Mouse (Mus musculus) forebrain, embryonic 13.5 days (tissue): ENCODE data around the gene Stim1. TPM values are rescaled to one million over a fixed set of nuclear protein-coding genes. Genes with fewer than 3 reads are reported as not detected.

Experiments used
- ATAC-seq: fragments of 200-750 bp; cut with Nextera tagmentation; 2 replicates; pipeline ENCODE4 v1.8.0; 2017
- H3K27ac ChIP-seq: fragments of 300-500 bp; sonication (generic); 2 replicates; pipeline ENCODE4 v1.5.1; 2015; ENCODE audit warnings: inconsistent platforms, mild to moderate bottlenecking, moderate library complexity
- H3K27me3 ChIP-seq: fragments of 300-500 bp; sonication (generic); 2 replicates; pipeline ENCODE4 v1.6.1; 2015; ENCODE audit warnings: mild to moderate bottlenecking, inconsistent platforms
- H3K36me3 ChIP-seq: fragments of 300-500 bp; sonication (generic); 2 replicates; pipeline ENCODE4 v1.6.1; 2015; ENCODE audit warnings: mild to moderate bottlenecking, inconsistent platforms; ENCODE audit not compliant: poor library complexity, severe bottlenecking
- H3K4me1 ChIP-seq: fragments of 300-500 bp; sonication (generic); 2 replicates; pipeline ENCODE4 v1.6.1; 2015; ENCODE audit warnings: inconsistent platforms
- H3K4me2 ChIP-seq: fragments of 300-500 bp; sonication (generic); 2 replicates; pipeline ENCODE4 v1.6.1; 2015; ENCODE audit warnings: inconsistent platforms, mild to moderate bottlenecking, moderate library complexity
- H3K4me3 ChIP-seq: fragments of 300-500 bp; sonication (generic); 2 replicates; pipeline ENCODE4 v1.5.1; 2015; ENCODE audit warnings: mild to moderate bottlenecking, inconsistent platforms
- H3K9ac ChIP-seq: fragments of 300-500 bp; sonication (generic); 2 replicates; pipeline ENCODE4 v1.6.1; 2015; ENCODE audit warnings: mild to moderate bottlenecking, inconsistent platforms
- H3K9me3 ChIP-seq: fragments of 300-500 bp; sonication (generic); replicated peaks from 2 replicates; pipeline ENCODE4 v1.6.1; 2016; ENCODE audit warnings: inconsistent platforms
- WGBS: fragments of 180-500 bp; shearing (Covaris S2); methylation state at CpG from one replicate; pipeline ENCODE4 v1.1.7; 2015; 5-methylcytosine and 5-hydroxymethylcytosine counted together
- polyA plus RNA-seq: library from polyadenylated mRNA; unstranded; fragments of >200 nt; fragmentation: Nextera tagmentation; extraction: Ambion mirVana; gene quantifications from 2 replicates; pipeline ENCODE4 v1.2.1, GENCODE M21; 2015

Gene Stim1
- 8.2 and 8.3 TPM in 2 replicates for polyA plus RNA-seq

DNA sequence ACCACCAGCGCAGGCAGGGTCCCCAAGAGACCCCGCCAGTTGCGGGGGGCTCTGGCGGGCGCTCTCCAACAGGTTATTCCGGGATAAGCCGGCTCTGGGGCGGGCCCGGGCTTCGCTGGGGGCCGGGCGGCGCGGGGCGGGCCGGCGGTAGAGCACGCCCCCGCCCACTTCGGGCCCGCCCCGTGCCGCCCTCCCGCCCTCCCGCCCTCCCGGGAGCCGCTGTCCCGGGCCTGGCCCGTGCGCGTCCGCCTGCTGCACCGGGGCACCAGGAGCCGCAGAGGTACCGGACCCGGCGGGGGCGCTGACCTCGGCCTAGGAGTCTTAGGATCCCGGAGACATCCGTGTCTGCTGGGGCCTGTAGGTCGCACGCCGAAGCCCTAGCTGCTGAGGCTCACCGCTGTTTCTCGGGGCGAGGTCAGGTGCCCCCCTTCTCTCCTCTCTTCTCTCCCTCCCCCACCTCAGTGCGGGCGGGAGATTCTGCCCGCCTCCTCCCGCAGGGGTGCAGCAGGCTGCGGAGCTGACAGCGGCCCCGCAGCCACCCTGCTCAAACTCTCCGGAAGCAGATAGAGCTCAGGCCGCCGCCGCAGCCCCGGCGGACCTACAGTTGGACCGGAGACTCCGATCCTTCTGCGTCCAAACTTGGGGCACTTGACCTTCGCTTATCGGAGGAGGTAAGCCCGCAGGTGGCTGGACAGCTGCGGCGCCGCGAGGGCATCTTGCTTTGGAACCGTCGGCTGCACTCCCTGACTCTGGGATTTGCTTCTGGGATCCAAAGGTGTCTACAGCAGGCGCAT is at the start of gene Stim1:
Gene Stim1, plus strand, starts transcription at position 206 of the 794 bp plus-strand sequence.
- H3K27me3 ChIP-seq: peaks cover 3% of the 10 kb centered on the region; the same call in 1 of the 2 replicates
- peak within 1 kb of the TSS; percentile 98 for H3K4me2 ChIP-seq
- peaks cover 8% of the 10 kb centered on the region for H3K4me1 ChIP-seq
- H3K27ac ChIP-seq: no peak within 1 kb of the TSS
- ATAC-seq: peak; percentile 87
- no peaks in the 10 kb centered on the region for H3K9me3 ChIP-seq
- H3K9ac ChIP-seq: peak within 1 kb of the TSS; percentile 78
- H3K4me3 ChIP-seq: peak within 1 kb of the TSS; percentile 77
- WGBS: under 1% methylated on average over 43 of the region's 73 CpGs
- no peaks in the 10 kb centered on the region for H3K36me3 ChIP-seq

DNA sequence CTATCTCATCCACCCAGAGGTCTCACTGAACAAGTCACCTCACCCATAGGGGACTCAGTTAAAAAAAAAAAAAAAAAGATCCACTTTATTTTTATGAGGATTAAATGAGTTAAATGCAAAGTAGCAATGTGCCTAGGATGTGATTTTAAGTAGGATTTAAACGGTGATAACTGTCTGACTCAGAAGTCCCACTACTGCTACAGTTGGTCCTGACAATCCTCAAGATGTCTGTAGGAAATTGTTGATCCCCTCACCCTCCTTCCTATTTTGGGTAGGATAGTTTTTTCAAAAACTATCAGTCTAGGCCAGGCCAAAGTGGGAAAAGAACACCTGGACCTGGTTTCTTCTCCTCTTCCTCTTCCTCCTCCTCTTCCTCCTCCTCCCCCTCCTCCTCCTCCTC is 45.7 kb upstream of the Stim1 start:
- H3K4me3 ChIP-seq: no peak overlapping the region; the same call in 1 of the 2 replicates
- WGBS: 66% methylated on average over 1 of the region's 1 CpGs
- no peaks in the 10 kb centered on the region for H3K9me3 ChIP-seq
- ATAC-seq: 0 out of 2 replicates have a peak, but pooled peaks have one; percentile 14
- no peak overlapping the region for H3K9ac ChIP-seq
- H3K27me3 ChIP-seq: no peaks in the 10 kb centered on the region
- peak overlapping the region; percentile 86 for H3K4me2 ChIP-seq
- H3K27ac ChIP-seq: no peak overlapping the region
- no peaks in the 10 kb centered on the region for H3K36me3 ChIP-seq
- peaks cover 4% of the 10 kb centered on the region; the same call in 1 of the 2 replicates for H3K4me1 ChIP-seq

DNA sequence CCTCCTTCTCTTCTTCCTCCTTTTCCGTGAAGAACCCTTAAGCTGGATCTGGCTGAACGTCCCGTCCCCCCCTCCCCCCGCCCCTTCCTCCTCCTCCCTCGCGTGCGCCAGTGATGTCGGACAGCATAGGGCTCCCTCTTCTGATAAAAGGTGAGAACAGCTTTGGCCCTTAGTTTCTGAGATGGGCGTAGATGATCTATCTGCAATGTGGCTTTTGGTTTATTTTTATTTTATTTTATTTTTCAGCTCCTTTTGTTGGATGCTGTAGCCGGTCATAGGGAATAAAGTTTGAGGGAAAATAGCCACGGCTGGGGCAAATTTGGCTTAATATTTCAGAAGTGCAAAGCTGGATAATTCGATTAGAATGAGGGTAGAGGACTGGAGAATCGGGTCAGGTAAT is 45.3 kb upstream of the Stim1 start:
- WGBS: under 1% methylated on average over 9 of the region's 13 CpGs
- Histone ChIP-seq H3K27me3 (no peaks in the 10 kb centered on the region), H3K4me2 (peak overlapping the region; percentile 86), H3K4me1 (peaks cover 4% of the 10 kb centered on the region; the same call in 1 of the 2 replicates), H3K36me3 (no peaks in the 10 kb centered on the region), H3K9me3 (no peaks in the 10 kb centered on the region), H3K27ac (no peak overlapping the region), H3K4me3 (peak overlapping the region; percentile 64), H3K9ac (peak overlapping the region; percentile 74; the same call in 1 of the 2 replicates)
- ATAC-seq: peak; percentile 77

DNA sequence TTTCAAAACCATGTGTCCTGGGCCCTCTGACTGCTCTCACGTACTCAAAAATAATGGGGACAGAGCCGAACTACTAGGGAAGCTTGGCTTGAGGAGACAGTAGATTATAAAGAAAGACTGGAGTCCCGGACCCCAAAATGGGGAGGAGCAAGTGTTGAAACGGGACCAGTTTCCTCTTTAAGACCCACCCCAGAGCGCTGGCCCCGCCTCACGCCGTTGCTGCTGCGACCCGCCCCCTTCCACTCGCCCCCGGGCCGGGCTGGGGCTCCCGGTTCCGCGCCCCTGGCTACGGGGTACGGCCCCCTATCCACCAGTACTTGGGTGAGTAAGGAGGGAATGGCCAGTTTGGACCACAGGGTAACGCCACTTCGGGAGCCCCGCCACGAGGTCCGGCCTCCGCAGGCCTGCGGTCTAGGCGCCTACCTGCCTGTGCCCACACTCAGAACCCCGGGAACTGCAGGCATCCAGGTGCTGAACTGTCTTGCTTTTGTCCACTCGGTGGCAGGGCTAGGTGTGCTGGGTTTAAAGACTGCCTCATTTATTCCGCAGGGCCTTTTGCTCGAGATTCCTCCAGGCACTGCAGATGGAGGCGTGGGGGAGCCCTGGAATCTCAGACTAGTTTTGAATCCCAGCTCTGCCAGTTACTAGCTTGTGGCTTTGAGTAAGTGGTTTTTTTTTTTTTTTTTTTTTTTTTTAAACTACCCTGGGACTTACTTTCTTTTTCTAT is 44.6 kb upstream of the Stim1 start:
- 2% methylated on average over 26 of the region's 31 CpGs for WGBS
- peak; percentile 90 for ATAC-seq
- Histone ChIP-seq H3K4me2 (peak overlapping the region; percentile 86), H3K27ac (no peak overlapping the region), H3K4me3 (peak overlapping the region; percentile 64), H3K9ac (peak overlapping the region; percentile 74), H3K9me3 (no peaks in the 10 kb centered on the region), H3K36me3 (0 out of 2 replicates have a peak, but pooled peaks cover 2% of the 10 kb centered on the region), H3K27me3 (no peaks in the 10 kb centered on the region), H3K4me1 (peaks cover 4% of the 10 kb centered on the region; the same call in 1 of the 2 replicates)

DNA sequence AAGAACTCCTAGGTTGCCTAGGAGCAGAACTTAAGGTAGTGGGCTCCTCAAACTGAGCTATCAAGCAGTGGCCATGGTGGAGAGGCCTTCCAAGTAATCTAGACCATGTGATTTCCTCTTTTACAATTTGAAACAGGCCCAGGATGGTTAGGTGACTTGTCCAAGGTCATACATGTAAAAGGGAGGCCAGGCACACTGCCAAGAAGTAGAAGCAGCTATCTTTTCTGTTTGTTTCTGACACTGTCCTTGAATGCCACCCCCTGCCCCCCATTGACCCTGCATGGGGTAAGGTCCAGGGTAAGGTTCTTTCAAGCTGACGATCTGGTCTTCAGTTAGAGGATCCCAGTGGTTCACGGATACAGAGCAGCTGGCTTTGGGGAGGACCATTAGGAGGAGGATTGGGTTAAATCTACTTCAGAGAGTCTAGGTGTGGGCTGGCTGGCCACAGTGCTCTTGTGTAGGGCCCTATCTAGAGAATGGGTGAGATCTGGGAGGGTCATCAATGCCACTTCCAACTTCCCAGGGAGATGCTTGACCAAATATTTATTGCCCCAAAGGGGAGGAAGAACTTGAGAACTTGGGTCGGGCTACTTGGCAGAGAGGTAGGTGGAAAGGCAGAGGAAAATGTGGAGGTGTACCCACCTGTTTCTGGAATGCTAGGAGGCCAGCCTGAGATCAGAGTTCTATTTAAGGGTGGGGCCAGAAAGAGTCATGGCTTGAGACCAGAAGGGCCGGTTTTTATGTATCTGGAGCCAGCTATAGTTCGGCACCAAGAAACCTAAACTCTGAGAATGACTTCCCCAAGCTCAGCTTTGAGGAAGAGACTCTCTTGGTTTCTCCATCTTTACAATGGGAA is 43.5 kb upstream of the Stim1 start:
- Histone ChIP-seq H3K4me3 (no peak overlapping the region), H3K27me3 (no peaks in the 10 kb centered on the region), H3K4me1 (peaks cover 4% of the 10 kb centered on the region; the same call in 1 of the 2 replicates), H3K9me3 (no peaks in the 10 kb centered on the region), H3K9ac (no peak overlapping the region), H3K27ac (no peak overlapping the region), H3K36me3 (0 out of 2 replicates have a peak, but pooled peaks cover 7% of the 10 kb centered on the region), H3K4me2 (no peak overlapping the region)
- no peak for ATAC-seq
- 94% methylated on average over 5 of the region's 5 CpGs for WGBS

DNA sequence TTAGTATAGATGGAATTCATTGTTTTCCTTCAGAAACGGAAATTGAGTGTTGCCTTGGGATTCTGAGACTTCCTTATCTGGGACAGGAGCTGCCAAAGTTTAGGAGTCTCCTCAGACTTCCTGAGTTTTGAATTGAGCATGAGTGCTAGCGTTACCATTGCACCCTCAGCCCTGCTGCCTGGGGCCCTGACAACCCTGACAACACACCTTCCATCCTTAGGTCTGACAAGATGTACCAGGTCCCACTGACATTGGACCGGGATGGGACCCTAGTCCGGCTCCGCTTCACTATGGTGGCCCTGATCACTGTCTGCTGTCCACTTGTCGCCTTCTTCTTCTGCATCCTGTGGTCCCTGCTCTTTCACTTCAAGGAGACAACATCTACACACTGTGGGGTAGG is 41.6 kb upstream of the Stim1 start:
- no peaks in the 10 kb centered on the region for H3K9me3 ChIP-seq
- H3K27me3 ChIP-seq: no peaks in the 10 kb centered on the region
- no peak overlapping the region for H3K4me2 ChIP-seq
- H3K9ac ChIP-seq: no peak overlapping the region
- H3K27ac ChIP-seq: no peak overlapping the region
- H3K36me3 ChIP-seq: peaks cover 17% of the 10 kb centered on the region; the same call in 1 of the 2 replicates
- WGBS: 93% methylated on average over 6 of the region's 6 CpGs
- H3K4me1 ChIP-seq: peaks cover 4% of the 10 kb centered on the region; the same call in 1 of the 2 replicates
- no peak for ATAC-seq
- no peak overlapping the region for H3K4me3 ChIP-seq

DNA sequence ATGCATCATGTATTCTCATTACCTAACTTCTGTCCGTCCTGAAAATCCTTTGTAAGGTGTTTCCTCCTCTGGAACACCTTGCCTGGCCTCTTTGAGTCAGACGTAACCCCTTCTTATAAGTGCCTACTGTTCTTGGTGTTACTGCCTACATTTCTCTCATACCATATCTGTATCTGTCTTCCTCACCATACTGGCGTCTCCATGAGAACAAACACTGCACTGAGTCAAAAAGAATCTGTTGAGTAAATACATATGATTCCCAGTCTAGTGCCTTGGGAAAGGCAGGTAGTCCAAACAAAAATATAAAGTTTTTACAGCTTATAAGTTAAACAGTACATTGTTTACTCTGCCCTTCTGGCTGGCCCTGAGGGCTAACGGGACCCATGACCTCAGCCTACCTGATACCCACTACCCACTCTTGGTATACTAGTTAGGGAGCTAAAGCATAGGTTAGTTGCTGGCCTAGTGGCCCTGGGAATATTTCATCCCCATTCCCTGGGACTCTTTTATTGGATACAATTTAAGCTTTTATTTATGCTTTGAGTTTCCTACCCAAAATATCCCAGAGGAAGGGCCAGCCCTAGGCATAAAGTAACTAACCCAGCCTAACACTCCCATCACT is 39.4 kb upstream of the Stim1 start:
- no peak for ATAC-seq
- 95% methylated on average over 4 of the region's 4 CpGs for WGBS
- no peak overlapping the region for H3K27ac ChIP-seq
- no peaks in the 10 kb centered on the region for H3K27me3 ChIP-seq
- H3K4me3 ChIP-seq: no peak overlapping the region
- H3K4me2 ChIP-seq: no peak overlapping the region
- H3K9me3 ChIP-seq: no peaks in the 10 kb centered on the region
- H3K36me3 ChIP-seq: peaks cover 21% of the 10 kb centered on the region; the same call in 1 of the 2 replicates
- H3K9ac ChIP-seq: no peak overlapping the region
- peaks cover 1% of the 10 kb centered on the region; the same call in 1 of the 2 replicates for H3K4me1 ChIP-seq

DNA sequence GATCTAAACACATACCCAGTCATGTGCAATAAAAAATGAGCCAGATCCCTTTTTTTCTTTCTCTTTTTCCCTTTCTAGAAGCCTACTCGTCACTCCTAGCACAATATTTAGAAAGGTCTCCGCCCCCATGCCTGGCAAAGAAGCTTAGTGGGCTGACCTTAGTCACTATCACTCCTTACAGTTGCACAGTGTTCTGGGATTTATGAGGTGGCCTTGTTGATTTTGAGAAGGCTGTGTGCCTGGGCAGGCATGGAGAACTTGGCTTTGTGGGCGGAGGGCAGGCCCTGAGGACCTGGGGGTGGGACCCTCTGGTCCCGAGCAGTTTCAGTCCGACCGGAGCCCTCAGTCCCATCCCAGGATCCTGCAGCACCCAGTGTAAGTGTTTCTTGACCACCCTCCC is 37.8 kb upstream of the Stim1 start:
- peaks cover 22% of the 10 kb centered on the region; the same call in 1 of the 2 replicates for H3K36me3 ChIP-seq
- no peaks in the 10 kb centered on the region for H3K27me3 ChIP-seq
- no peak overlapping the region for H3K4me3 ChIP-seq
- no peak overlapping the region for H3K27ac ChIP-seq
- H3K9me3 ChIP-seq: no peaks in the 10 kb centered on the region
- no peak overlapping the region for H3K4me2 ChIP-seq
- 91% methylated on average over 6 of the region's 6 CpGs for WGBS
- no peak for ATAC-seq
- no peak overlapping the region for H3K9ac ChIP-seq
- H3K4me1 ChIP-seq: no peaks in the 10 kb centered on the region

DNA sequence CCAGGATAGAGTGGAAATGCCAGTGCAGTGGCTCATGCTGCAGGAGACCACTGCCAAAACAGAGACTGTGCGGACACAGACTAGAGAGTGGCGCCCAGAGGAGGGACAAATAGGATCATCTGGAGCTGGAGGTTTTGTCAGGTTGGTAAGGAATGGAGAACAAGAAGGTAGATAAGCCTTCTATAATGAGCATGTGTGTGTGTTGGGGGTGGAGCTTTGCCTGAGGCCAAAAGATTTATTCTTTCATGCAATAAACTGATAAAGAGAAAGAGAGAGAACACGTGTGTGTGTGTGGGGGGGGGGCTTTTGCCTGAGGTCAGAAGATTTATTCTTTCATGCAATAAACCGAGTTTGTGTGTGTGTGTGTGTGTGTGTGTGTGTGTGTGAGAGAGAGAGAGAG is 34.5 kb upstream of the Stim1 start:
- Histone ChIP-seq H3K27ac (no peak overlapping the region), H3K27me3 (no peaks in the 10 kb centered on the region), H3K4me3 (no peak overlapping the region), H3K4me2 (no peak overlapping the region), H3K4me1 (no peaks in the 10 kb centered on the region), H3K36me3 (peaks cover 51% of the 10 kb centered on the region), H3K9me3 (no peaks in the 10 kb centered on the region), H3K9ac (no peak overlapping the region)
- WGBS: 79% methylated on average over 4 of the region's 4 CpGs
- no peak for ATAC-seq

DNA sequence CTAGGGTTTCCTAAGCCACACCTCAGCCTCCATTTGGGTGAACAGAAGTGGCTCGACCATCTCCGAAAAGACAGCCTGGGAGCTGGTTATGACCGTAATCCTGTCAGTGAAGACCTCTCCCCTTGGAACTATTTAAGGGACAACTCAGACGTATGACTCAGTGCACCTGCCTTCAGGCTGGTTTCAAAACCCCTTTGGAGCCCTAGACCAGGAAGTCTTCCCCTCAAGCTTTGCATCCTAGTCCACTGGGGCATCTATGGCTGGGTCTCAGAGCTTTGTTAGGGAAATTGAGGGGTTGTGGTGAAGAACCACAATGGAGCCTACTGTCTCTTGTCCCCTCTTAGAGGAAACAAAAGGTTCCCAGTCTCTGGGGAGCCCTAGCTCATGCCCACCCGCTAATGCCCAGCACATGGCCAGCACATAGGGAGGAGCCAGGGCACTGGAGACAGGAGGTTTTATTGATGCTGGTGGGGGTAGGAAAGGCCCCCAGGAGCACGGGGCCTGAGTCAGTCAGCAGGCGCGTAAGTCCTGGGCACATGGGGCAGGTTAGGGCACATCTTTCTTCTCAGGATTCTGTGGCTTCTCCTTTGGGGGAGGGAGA is 28.8 kb upstream of the Stim1 start:
- H3K36me3 ChIP-seq: peaks cover 64% of the 10 kb centered on the region
- H3K27me3 ChIP-seq: no peaks in the 10 kb centered on the region
- no peaks in the 10 kb centered on the region for H3K9me3 ChIP-seq
- WGBS: 89% methylated on average over 8 of the region's 8 CpGs
- no peaks in the 10 kb centered on the region for H3K4me1 ChIP-seq
- no peak overlapping the region for H3K27ac ChIP-seq
- ATAC-seq: no peak
- H3K4me3 ChIP-seq: no peak overlapping the region
- no peak overlapping the region for H3K9ac ChIP-seq
- no peak overlapping the region for H3K4me2 ChIP-seq

DNA sequence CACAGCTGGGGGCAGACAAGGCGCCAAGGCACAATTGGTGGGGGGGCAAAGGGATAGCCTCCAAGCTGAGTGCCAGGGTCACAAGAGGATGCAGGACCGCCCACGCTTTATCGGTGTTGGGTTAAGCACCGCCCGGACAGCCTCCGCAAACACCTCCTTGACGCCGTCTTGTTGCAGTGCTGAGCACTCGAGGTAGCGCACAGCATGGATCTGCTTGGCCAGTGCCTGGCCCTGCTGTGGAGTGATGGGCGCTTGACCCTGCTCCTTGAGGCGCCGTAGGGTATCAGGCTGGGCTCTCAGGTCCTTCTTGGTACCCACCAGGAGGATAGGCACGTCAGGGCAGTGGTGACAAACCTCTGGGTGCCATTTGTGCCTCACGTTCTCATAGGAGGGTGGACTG is 28.0 kb upstream of the Stim1 start:
- Histone ChIP-seq H3K36me3 (peaks cover 64% of the 10 kb centered on the region), H3K9ac (no peak overlapping the region), H3K4me1 (no peaks in the 10 kb centered on the region), H3K27ac (no peak overlapping the region), H3K4me3 (no peak overlapping the region), H3K27me3 (no peaks in the 10 kb centered on the region), H3K4me2 (no peak overlapping the region), H3K9me3 (no peaks in the 10 kb centered on the region)
- 97% methylated on average over 16 of the region's 16 CpGs for WGBS
- no peak for ATAC-seq
